Mouse (Mus musculus) embryonic facial prominence, embryonic 13.5 days (tissue): ENCODE results near the gene Olfr53. TPM values are rescaled to one million over a fixed set of nuclear protein-coding genes. Genes with fewer than 3 reads are reported as not detected.

Experiments
- polyA plus RNA-seq: library from polyadenylated mRNA; unstranded; fragments of >200 nt; fragmentation: Nextera tagmentation; extraction: Ambion mirVana; gene quantifications from 2 replicates; pipeline ENCODE4 v1.2.1, GENCODE M21; 2015

The Olfr53 gene
- polyA plus RNA-seq, 1 experiment from 2014 or later: not detected

Other genes with a start within 250 kb of the Olfr53 start
- gene Olfr531, start 243.5 kb upstream of the Olfr53 start, polyA plus RNA-seq: not detected in 2 replicates
- not detected in 2 replicates for gene Olfr532, start 224.8 kb upstream of the Olfr53 start, polyA plus RNA-seq
- gene Olfr533, start 183.1 kb upstream of the Olfr53 start, polyA plus RNA-seq: not detected in 2 replicates
- not detected in 2 replicates for gene Olfr535, start 162.2 kb upstream of the Olfr53 start, polyA plus RNA-seq
- not detected in 2 replicates for gene Olfr536, start 139.1 kb upstream of the Olfr53 start, polyA plus RNA-seq
- not detected in 2 replicates for gene Olfr538, start 78.6 kb upstream of the Olfr53 start, polyA plus RNA-seq
- not detected in 2 replicates for gene Olfr46, start 45.2 kb upstream of the Olfr53 start, polyA plus RNA-seq
- gene Olfr61, start 17.5 kb upstream of the Olfr53 start, polyA plus RNA-seq: not detected in 2 replicates
- gene Olfr539, start 13.5 kb downstream of the Olfr53 start, polyA plus RNA-seq: 0.01 and 0.03 TPM in 2 replicates
- not detected in 2 replicates for gene Olfr45, start 35.5 kb downstream of the Olfr53 start, polyA plus RNA-seq
- 0.15 TPM in 1 of 2 replicates, not detected in the other for gene Olfr541, start 50.8 kb downstream of the Olfr53 start, polyA plus RNA-seq
- not detected in 2 replicates for gene Cyp2e1, start 117.3 kb downstream of the Olfr53 start, polyA plus RNA-seq
- gene Syce1, start 141.4 kb downstream of the Olfr53 start, polyA plus RNA-seq: 0.23 TPM in 1 of 2 replicates, not detected in the other
- gene Zfp941, start 175.7 kb downstream of the Olfr53 start, polyA plus RNA-seq: 1.7 and 2.1 TPM in 2 replicates
- gene Urah, start 188.6 kb downstream of the Olfr53 start, polyA plus RNA-seq: 4.2 and 5.3 TPM in 2 replicates
- not detected in 2 replicates for gene Scgb1c1, start 199.1 kb downstream of the Olfr53 start, polyA plus RNA-seq
- 0.25 TPM in 1 of 2 replicates, not detected in the other for gene Odf3, start 201.4 kb downstream of the Olfr53 start, polyA plus RNA-seq
- not detected in 2 replicates for gene Gm45785, start 209.9 kb downstream of the Olfr53 start, polyA plus RNA-seq
- gene Ric8a, start 210.5 kb downstream of the Olfr53 start, polyA plus RNA-seq: 72.4 and 72.6 TPM in 2 replicates
- 56.4 and 68.1 TPM in 2 replicates for gene Bet1l, start 211.1 kb downstream of the Olfr53 start, polyA plus RNA-seq
- 237 and 261 TPM in 2 replicates for gene Psmd13, start 235.5 kb downstream of the Olfr53 start, polyA plus RNA-seq
- 24.8 and 28.9 TPM in 2 replicates for gene Sirt3, start 235.9 kb downstream of the Olfr53 start, polyA plus RNA-seq